Mouse (Mus musculus) testis, postnatal 14 days (tissue): ENCODE data around the gene Tmem210.

Experiments
- DNase-seq: peaks from one replicate; pipeline ENCODE4 v3.0.0; 2021; ENCODE audit warnings: low spot score

The Tmem210 gene

DNA sequence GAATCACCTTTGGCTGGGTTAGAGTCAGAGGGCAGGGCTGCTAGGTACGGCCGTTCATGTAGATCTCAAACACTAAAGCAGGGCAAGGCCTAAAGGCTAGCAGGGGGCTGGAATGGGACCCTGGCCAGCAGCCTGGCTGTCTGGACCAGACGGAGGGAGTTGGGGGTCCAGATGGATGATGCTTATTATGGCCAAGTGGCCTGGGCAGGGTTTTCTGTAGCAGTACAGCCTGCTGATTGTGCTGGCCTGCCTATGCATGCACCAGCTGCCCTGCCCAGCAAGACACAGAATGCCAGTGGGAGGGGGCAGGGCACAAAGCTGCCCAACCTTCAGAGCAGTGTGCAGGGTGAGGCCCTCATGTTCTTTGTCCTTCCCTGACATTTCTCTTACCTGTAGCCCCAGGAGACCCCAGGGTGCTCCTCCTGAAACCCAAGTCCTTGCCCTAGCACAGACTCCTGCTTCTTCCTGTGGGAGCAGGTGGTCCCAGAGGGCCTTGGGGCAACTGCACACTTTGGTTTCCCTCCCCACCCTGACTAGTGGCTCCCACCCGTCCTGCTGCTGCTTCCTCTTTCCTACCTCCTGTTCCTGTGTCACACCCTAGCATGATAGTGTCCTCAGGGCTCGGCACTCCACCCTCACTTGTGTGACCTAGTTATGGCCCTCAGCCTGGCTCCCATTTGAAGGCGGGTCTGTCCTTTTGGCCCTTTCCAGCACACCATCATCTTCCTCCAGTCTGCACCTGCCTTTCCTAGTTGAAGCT is 21.9 kb upstream of the Tmem210 start:
- no peak for DNase-seq

- DNase-seq, result no peak
Observed at GRCm38 (mm10) chr2:25266720-25267119, 21.2 kb upstream of the Tmem210 start.

GRCm38 (mm10) chr2:25267241-25267640 is 20.7 kb upstream of the Tmem210 start:
- no peak for DNase-seq

DNA sequence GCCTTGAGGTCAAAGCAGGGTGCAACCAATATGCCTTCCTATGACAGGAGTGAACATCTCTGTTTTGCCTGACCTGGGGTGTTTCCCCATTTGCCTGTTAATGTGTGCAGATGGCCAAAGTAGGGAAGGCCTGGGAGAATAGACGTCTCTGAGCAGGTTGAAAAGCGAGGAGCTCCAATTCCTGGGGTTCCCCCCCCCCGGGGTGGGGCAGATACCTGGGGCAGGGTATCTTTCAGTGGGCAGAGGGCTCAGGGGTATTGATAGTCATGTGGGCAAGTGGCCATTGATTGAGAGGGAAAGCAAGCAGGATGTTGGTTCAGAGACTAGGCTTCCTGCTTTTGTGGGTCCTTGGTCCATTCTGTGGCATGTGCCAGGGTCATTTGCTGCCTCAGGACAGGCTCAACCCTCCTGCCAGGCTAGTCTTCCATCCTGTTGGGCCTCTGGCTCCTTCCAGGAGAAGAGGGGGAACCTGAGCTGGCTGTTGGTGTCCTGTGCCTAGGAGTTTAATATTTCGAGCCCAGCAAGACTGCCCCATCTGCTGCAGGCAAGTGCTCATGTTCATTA is 20.1 kb upstream of the Tmem210 start:
- no peak for DNase-seq

DNA sequence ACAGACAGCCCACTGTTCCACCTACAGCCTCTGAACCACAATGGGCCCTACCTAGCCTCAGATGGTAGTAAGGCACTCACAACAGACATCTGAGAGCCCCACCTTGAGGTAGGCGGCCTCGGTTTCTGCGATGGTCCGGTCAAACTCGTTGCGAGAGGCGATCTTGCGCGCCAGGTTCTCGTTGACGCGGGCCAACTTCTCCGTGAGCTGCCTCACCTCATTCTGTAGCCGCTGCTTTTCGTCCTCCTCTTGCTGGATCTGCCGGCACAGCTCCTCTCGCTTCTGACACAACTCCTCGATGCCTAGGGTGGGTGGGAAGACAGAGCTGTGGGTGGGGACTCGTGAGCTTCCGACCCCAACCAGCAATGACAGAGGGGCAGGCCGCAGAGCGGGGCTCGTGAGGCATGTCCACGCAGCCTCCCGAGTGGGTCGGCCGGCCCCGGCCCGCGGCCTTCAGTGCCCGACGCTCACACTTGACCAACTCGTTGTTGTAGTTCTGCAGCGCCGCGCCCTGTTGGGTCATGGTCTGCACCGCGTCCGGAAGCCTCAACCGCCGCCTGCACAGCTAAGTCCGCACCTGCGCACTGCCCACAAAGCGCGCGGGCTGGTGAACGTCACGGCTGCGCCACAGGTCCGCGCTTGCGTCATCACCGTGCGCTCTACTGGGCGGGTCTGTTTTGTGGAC is 16.0 kb upstream of the Tmem210 start, which contains the start of the genes Ssna1 and Anapc2:
Gene Ssna1 (minus strand): TSS at position 612 of the 685 bp plus-strand sequence.
Gene Anapc2 (plus strand): TSS at position 652 of the 685 bp plus-strand sequence.
- peak; percentile 96 for DNase-seq

GRCm38 (mm10) chr2:25272515-25272914 is 15.4 kb upstream of the Tmem210 start:
- DNase-seq, result no peak

DNA sequence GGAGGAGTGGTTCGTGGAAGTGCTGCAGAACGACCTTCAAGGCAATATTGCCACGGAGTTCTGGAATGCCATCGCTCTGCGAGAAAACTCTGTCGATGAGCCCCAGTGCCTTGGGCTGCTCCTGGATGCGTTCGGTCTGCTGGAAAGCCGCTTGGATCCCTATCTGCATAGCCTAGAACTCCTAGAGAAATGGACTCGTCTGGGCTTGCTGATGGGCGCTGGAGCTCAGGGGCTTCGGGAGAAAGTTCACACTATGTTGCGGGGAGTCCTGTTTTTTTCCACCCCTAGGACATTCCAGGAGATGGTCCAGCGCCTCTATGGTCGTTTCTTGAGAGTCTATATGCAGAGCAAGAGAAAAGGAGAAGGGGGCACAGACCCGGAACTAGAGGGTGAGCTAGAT is 14.9 kb upstream of the Tmem210 start:
- no peak for DNase-seq

DNA sequence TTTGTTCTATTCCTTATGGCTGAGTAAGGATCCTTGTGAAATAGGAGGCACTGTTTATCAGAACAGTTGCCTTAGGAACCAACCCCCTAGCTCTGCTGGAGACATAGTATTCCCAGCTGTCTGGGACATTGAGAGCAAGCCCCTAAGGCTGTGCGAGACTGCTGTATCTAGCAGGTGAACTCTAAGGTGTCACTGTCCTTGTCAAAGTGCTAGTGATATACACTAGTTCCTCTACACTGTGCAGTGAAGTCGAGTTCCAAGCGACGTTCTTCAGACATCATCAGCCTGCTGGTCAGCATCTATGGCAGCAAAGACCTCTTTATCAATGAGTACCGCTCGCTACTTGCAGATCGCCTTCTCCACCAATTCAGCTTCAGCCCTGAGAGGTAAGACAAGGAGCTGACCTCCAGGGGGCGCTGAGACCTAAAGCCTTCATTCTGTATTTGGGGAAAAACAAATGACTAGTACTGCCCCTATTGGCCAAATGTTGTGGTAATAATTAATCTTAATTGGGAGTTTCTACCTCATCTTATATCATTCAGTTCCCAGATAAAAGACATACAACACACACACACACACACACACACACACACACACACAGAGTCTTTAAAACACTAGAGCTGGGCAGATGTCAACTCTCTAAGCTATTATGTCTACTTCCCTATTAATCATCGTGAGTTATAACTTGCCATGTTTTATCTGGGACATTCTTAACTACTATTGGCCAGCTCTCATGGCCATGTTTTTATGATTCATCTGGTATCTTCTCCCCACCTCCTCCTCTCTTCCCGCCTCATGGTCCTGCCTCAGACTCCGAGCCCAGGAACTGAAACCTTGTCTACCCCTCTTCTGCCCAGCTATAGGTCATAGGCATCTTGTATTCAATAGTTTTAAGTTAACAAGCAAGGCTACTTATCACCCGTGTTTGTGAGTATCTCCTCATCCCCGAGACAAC is 8.7 kb upstream of the Tmem210 start:
- no peak for DNase-seq

DNA sequence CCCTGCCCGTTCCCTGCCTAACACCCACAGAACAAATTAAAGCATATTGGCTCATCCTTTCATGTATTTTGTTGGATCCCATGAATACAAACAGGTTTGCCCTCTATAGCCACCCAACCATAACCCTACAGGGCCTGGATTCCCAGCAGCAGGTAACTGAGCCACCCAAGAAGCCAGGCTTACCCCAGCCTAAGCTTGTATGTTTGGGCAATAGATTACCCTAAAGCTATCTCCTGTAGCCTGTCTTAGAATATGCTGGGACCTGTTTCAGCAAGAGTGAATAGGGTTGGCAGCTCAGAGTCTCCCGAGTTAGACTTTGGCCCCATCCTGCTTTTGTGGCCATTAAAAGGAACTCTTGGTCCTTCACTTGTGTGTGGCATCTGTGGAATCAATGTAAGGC is 2.4 kb upstream of the Tmem210 start:
- DNase-seq, result no peak

DNA sequence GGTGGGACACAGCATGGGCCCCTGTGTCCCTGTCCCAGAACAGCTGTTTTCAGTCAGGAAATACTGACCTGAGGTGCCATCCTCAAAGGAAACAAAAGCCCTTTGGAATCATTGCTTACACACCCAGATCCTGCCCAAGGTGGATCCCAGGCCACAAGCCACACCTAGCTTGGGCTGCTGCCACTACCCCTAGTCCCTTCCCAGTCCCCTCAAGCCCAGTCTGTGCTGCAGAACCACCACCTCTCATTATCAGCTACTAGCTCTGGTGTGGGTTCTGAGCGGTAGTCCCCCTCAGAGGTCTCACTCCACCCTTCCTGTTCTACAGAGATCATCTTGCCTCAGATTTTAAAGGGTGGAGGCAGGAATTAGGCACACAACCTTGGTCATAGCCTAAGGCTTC is 1.6 kb upstream of the Tmem210 start:
- no peak for DNase-seq

- peak; percentile 14 for DNase-seq
Observed at GRCm38 (mm10) chr2:25286837-25287636, 908 bp upstream of the Tmem210 start.

- DNase-seq, result no peak
Observed at GRCm38 (mm10) chr2:25288734-25289345, 895 bp downstream of the Tmem210 start.

DNA sequence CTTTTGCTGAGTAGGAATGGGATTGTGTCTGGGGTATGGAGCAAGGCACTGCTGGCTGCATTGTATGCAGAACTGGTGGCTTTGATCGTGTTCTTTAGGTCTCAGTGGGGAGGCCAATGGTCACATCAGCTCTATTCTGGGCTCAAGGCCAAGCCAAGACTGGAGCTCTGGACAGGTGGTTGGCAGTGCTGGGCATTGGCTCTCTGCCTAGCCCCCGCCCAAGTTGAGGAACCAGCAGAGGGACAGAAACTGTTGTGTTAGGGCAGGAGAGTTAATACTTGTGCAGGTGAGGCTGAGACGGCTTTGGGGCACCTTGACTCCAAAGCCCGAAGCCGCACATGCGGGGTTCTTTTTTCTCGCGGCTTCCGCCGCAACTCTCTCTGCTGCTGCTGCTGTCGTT is 1.7 kb downstream of the Tmem210 start, which contains the start of gene Lrrc26:
Gene Lrrc26 (plus strand): TSS at position 265 of the 400 bp plus-strand sequence.
- DNase-seq, result no peak

DNA sequence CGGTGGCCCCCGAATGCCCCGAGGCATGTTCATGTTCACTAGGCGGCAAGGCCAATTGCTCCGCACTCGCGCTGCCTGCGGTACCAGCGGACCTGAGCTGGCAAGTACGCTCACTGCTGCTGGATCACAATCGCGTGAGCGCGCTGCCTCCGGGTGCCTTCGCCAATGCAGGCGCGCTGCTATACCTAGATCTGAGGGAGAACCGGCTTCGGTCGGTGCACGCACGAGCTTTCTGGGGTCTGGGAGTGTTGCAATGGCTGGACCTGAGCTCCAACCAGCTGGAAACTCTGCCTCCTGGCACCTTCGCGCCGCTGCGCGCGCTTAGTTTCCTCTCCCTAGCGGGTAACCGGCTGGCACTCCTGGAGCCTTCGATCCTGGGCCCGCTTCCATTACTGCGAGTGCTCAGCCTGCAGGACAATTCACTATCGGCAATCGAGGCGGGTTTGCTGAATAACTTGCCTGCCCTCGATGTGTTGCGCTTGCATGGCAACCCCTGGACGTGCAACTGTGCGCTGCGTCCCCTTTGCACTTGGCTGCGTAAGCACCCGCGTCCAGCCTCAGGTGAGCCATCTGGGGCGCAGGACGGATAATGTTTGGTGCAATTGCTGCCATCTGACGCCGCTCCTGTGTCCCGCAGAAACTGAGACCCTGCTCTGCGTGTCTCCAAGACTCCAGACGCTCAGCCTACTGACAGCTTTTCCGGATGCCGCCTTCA is 2.3 kb downstream of the Tmem210 start:
- DNase-seq, result no peak

DNA sequence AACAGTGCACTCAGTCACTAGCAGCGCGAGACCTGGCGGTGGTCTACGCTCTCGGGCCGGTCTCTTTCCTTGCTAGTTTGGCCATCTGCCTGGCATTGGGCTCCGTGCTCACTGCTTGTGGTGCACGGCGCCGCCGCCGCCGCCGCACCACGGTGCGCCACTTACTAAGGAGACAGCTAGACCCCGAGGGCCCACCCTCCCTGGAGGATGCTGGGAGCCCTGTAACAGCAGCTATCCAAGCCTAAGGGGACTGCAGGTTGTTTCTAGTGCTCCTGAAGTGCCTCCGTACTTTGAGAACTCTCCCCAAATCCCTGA is 2.8 kb downstream of the Tmem210 start:
- DNase-seq, result no peak

DNA sequence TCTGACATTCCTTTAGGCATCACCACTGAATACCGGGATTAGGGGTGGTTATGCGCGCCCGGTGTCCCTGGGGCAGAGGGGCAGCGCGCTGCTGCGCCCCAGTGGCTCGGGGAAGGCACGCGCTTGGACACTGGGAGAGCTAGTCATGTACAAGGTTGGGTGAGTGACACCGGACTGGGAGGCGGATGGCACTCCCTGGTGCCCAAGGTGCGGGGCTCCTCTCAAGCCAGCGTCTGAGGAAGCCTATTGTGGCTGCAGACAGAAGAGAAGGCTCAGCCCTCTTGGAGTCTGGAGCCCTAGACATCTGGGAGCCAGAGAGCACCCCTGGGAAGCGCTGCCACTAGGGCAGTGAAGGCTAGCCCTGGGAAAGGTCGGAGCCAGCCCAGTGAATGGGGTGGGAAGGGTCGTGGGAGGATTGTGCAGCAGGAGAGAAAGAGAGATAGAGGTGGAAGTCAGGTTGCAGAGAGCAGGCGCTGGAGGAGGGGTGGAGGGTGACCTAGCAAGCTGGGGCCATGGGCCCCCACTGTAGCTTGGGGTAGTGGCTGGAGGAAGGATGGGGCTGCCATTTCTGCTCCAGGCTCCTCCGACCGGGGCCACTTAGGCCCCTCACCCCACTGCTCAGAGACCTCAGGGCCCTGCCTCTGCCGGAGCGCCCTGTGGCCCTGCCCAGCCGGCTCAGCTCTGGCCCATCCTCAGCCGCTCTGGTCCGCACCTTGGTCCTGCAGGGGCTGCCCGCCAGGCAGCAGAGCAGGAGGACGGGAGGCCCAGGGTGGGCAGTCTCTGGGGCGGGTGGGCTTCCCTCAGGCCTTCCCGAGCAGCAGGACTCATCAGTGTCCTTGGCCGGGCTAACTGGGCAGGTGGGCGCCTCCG is 3.5 kb downstream of the Tmem210 start:
- DNase-seq, result no peak

GRCm38 (mm10) chr2:25292054-25292544 is 4.2 kb downstream of the Tmem210 start:
- DNase-seq, result no peak

DNA sequence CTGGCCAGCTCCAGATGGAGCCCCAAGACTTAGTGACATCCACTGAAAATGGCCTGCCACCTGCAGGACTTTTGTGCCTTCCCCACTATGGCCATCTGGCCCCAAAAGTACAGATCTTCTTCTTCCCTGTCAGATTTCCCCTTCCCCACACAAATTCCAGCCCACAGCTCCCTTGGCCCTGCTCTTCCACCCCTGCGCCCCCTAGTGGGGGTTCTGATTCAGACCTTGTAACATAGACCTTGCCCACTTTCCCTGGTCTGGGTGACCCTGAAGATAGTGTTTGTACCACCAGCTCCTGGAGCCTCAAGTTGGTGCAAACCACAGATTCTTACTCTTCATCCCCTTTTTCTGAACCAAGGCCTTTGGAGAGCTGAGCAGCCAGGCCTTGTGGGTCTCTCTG is 4.9 kb downstream of the Tmem210 start:
- peak; percentile 60 for DNase-seq

GRCm38 (mm10) chr2:25293706-25294105 is 5.8 kb downstream of the Tmem210 start:
- no peak for DNase-seq
